Mouse (Mus musculus): ENCODE data around the gene Aff3.

GRCm38 (mm10) chr1:38228806-38229205, 435.9 kb downstream of the Aff3 start:
- TF ChIP-seq CTCF (IDR thresholded peaks at IDR 0.05; ENCODE audit: insufficient read depth, low read depth, low read length) (no peak), POLR2A (IDR thresholded peaks at IDR 0.05; ENCODE audit: insufficient read depth, low read depth, low read length) (no peak)
